Mouse (Mus musculus): ENCODE data around the gene Zkscan16.

DNA sequence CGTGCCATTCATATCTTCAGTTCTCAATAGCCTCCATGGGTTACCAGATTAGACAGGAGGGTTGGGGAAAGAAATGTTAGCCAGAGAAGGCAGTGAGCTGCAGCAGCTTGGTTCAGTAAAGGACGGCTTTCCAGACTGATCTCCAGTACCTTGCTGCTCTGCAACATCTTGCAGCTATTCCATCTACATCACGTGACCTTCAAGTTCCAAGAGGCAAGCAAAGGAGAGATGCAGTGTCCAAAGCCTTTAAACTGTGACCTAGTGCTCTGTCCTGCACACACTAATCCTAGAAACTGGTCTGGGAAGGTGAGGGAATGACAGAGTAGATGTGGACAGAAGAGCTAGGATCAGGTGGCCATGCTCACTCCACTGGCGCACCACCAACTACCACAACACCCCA lies 19.8 kb downstream of the Zkscan16 start:
- TF ChIP-seq EP300 (optimal IDR thresholded peaks at IDR 0.05) (no peak), CTCF (IDR thresholded peaks at IDR 0.05; ENCODE audit: low read depth) (no peak)
